In genomic region chr4:141900421-141900820, GRCm38 (mm10) we compare ENCODE assay signal across 14 mouse cellular contexts. TPM values are rescaled to one million over a fixed set of nuclear protein-coding genes. Genes with fewer than 3 reads are reported as not detected.
DNase-seq lines count a peak whose midpoint lies in the region; ATAC-seq and TF ChIP-seq lines count a peak whose summit lies in the region.
"Had no signal": no experiment of that assay in that cellular context is flagged by ENCODE, and none has a peak within 500 bp of the region (broad histone marks: within the 10 kb centered on the region; RNA-seq: fewer than 3 reads in every experiment).

No protein-coding gene starts in this region.

- no peak for DNase-seq in intestine, embryonic 14.5 days (ENCODE audit: low spot score)
- no peak for DNase-seq in forebrain, embryonic 14.5 days (ENCODE audit: low spot score)
- no peak for DNase-seq in limb, embryonic 10.5 days (ENCODE audit: low spot score)
- DNase-seq in right cerebral cortex, postnatal 25 days: no peak
- DNase-seq in left cerebral cortex, postnatal 10 days (ENCODE audit: extremely low spot score in 1 of 2, low spot score in 2 of 2): no peak
- DNase-seq in spleen, adult 12 weeks (ENCODE audit: low spot score): no peak
- DNase-seq: adrenal gland, postnatal 36 days; cerebellum, adult 8-10 months had no signal

- intact Hi-C loops in left cerebral cortex, postnatal 10 days (cut with DNase I): no loop called here

- no peak overlapping the region for H3K4me2 ChIP-seq in intestine, embryonic 14.5 days (ENCODE audit: low read length)
- no peak overlapping the region for H3K4me2 ChIP-seq in intestine, postnatal 0 days (replicated peaks; ENCODE audit: low read depth)
- H3K4me2 ChIP-seq in forebrain, embryonic 14.5 days (ENCODE audit: low read length): no peak overlapping the region
- no peak overlapping the region for H3K4me2 ChIP-seq in neural tube, embryonic 13.5 days
- H3K4me2 ChIP-seq: liver, embryonic 12.5 days had no signal

- no peak overlapping the region for H3K4me3 ChIP-seq in intestine, embryonic 14.5 days (ENCODE audit: low read depth, low read length)
- no peak overlapping the region for H3K4me3 ChIP-seq in intestine, postnatal 0 days (ENCODE audit: low read depth, low read length)
- H3K4me3 ChIP-seq in forebrain, embryonic 14.5 days (ENCODE audit: low read depth, low read length): no peak overlapping the region
- no peak overlapping the region for H3K4me3 ChIP-seq in limb, embryonic 10.5 days
- H3K4me3 ChIP-seq in neural tube, embryonic 13.5 days: no peak overlapping the region
- H3K4me3 ChIP-seq: gastrocnemius, adult 2 months; liver, embryonic 12.5 days had no signal

- no peaks in the 10 kb centered on the region for H3K27me3 ChIP-seq in intestine, embryonic 14.5 days (replicated peaks; ENCODE audit: control insufficient read depth, insufficient read depth, low read length)
- no peaks in the 10 kb centered on the region for H3K27me3 ChIP-seq in intestine, postnatal 0 days (replicated peaks; ENCODE audit: control insufficient read depth, insufficient read depth, low read length)
- H3K27me3 ChIP-seq in forebrain, embryonic 14.5 days (replicated peaks; ENCODE audit: control insufficient read depth, insufficient read depth, low read length): no peaks in the 10 kb centered on the region
- peaks cover 17% of the 10 kb centered on the region; the same call in 1 of the 2 replicates for H3K27me3 ChIP-seq in limb, embryonic 10.5 days (ENCODE audit: low read depth, poor library complexity, severe bottlenecking)
- no peaks in the 10 kb centered on the region for H3K27me3 ChIP-seq in neural tube, embryonic 13.5 days
- H3K27me3 ChIP-seq: Patski had no signal

- peak overlapping the region; percentile 44 for H3K27ac ChIP-seq in intestine, embryonic 14.5 days (ENCODE audit: low read depth)
- no peak overlapping the region for H3K27ac ChIP-seq in intestine, postnatal 0 days (ENCODE audit: low read depth, low read length)
- peak overlapping the region; percentile 87 for H3K27ac ChIP-seq in forebrain, embryonic 14.5 days (ENCODE audit: low read depth, low read length)
- H3K27ac ChIP-seq in limb, embryonic 10.5 days: 0 out of 2 replicates have a peak overlapping the region, but pooled peaks have one; percentile 0
- H3K27ac ChIP-seq in neural tube, embryonic 13.5 days (replicated peaks): peak overlapping the region; percentile 90
- H3K27ac ChIP-seq: liver, embryonic 12.5 days had no signal

- 65% methylated on average over 11 of the region's 11 CpGs for WGBS in intestine, embryonic 14.5 days
- WGBS in intestine, postnatal 0 days: 61% methylated on average over 11 of the region's 11 CpGs
- WGBS in forebrain, embryonic 14.5 days: 33% methylated on average over 11 of the region's 11 CpGs
- WGBS in limb, embryonic 10.5 days: 78% methylated on average over 11 of the region's 11 CpGs
- WGBS in neural tube, embryonic 13.5 days: 56% methylated on average over 11 of the region's 11 CpGs

- no peaks in the 10 kb centered on the region for H3K36me3 ChIP-seq in intestine, embryonic 14.5 days (ENCODE audit: control insufficient read depth, insufficient read depth, low read length)
- no peaks in the 10 kb centered on the region for H3K36me3 ChIP-seq in intestine, postnatal 0 days (ENCODE audit: control insufficient read depth, insufficient read depth)
- no peaks in the 10 kb centered on the region for H3K36me3 ChIP-seq in forebrain, embryonic 14.5 days (ENCODE audit: control insufficient read depth, insufficient read depth, low read length)
- no peaks in the 10 kb centered on the region for H3K36me3 ChIP-seq in limb, embryonic 10.5 days
- H3K36me3 ChIP-seq in neural tube, embryonic 13.5 days: no peaks in the 10 kb centered on the region
- H3K36me3 ChIP-seq: liver, embryonic 12.5 days had no signal

- peaks cover 52% of the 10 kb centered on the region for H3K4me1 ChIP-seq in intestine, embryonic 14.5 days (replicated peaks; ENCODE audit: control insufficient read depth, insufficient read depth, low read length)
- no peaks in the 10 kb centered on the region for H3K4me1 ChIP-seq in intestine, postnatal 0 days (replicated peaks; ENCODE audit: control insufficient read depth, insufficient read depth, low read length)
- H3K4me1 ChIP-seq in forebrain, embryonic 14.5 days (ENCODE audit: control insufficient read depth, insufficient read depth, low read length): peaks cover 57% of the 10 kb centered on the region
- peaks cover 35% of the 10 kb centered on the region for H3K4me1 ChIP-seq in limb, embryonic 10.5 days
- peaks cover 79% of the 10 kb centered on the region for H3K4me1 ChIP-seq in neural tube, embryonic 13.5 days (replicated peaks)

- ATAC-seq in intestine, embryonic 14.5 days (replicated peaks; ENCODE audit: low FRiP score, low TSS enrichment, low read depth): no peak
- ATAC-seq in intestine, postnatal 0 days: no peak
- ATAC-seq in forebrain, embryonic 14.5 days: no peak
- no peak for ATAC-seq in neural tube, embryonic 13.5 days (ENCODE audit: low read depth)
- ATAC-seq: liver, embryonic 12.5 days; Patski had no signal

- TF ChIP-seq CTCF in intestine, postnatal 0 days (IDR thresholded peaks at IDR 0.05; ENCODE audit: low read depth): no peak

- H3K9me3 ChIP-seq in intestine, embryonic 14.5 days (ENCODE audit: control insufficient read depth, low read length): no peaks in the 10 kb centered on the region
- H3K9me3 ChIP-seq in intestine, postnatal 0 days (ENCODE audit: control insufficient read depth): no peaks in the 10 kb centered on the region
- H3K9me3 ChIP-seq in forebrain, embryonic 14.5 days (replicated peaks; ENCODE audit: control insufficient read depth, low read length): no peaks in the 10 kb centered on the region
- H3K9me3 ChIP-seq in limb, embryonic 10.5 days (replicated peaks): no peaks in the 10 kb centered on the region
- no peaks in the 10 kb centered on the region for H3K9me3 ChIP-seq in neural tube, embryonic 13.5 days
- H3K9me3 ChIP-seq: liver, embryonic 12.5 days had no signal

- H3K9ac ChIP-seq in intestine, embryonic 14.5 days (ENCODE audit: low read length): no peak overlapping the region
- no peak overlapping the region for H3K9ac ChIP-seq in intestine, postnatal 0 days (ENCODE audit: low read depth, low read length)
- H3K9ac ChIP-seq in forebrain, embryonic 14.5 days (ENCODE audit: low read length): no peak overlapping the region
- H3K9ac ChIP-seq in neural tube, embryonic 13.5 days: no peak overlapping the region
- H3K9ac ChIP-seq: liver, embryonic 12.5 days had no signal

RNA-seq across cellular contexts. Expression of gene Efhd2, which starts 25.7 kb away (rescaled TPM):
- 59.4 and 75.6 TPM in 2 replicates for polyA plus RNA-seq in intestine, embryonic 14.5 days (2014; fragmentation: Nextera tagmentation; extraction: Ambion mirVana)
- polyA plus RNA-seq in intestine, postnatal 0 days (2015; fragmentation: Nextera tagmentation; extraction: Ambion mirVana): 173 and 181 TPM in 2 replicates
- polyA plus RNA-seq in forebrain, embryonic 14.5 days (2014; fragmentation: Nextera tagmentation; extraction: Ambion mirVana): 44.0 and 49.3 TPM in 2 replicates
- 33.7 and 35.1 TPM in 2 replicates for polyA plus RNA-seq in limb, embryonic 10.5 days (2016; fragmentation: Nextera tagmentation; extraction: Ambion mirVana)
- 65.7 and 67.1 TPM in 2 replicates for polyA plus RNA-seq in neural tube, embryonic 13.5 days (2015; fragmentation: Nextera tagmentation; extraction: Ambion mirVana)
- 10 to 100 TPM; 51.2 to 52.5 TPM for total RNA-seq in left cerebral cortex, postnatal 10 days (2021)

RNA-seq across cellular contexts. Expression of gene Ctrc, which starts 54.3 kb away (rescaled TPM):
- polyA plus RNA-seq in intestine, embryonic 14.5 days (2014; fragmentation: Nextera tagmentation; extraction: Ambion mirVana): not detected in 2 replicates
- not detected in 2 replicates for polyA plus RNA-seq in intestine, postnatal 0 days (2015; fragmentation: Nextera tagmentation; extraction: Ambion mirVana)
- polyA plus RNA-seq in forebrain, embryonic 14.5 days (2014; fragmentation: Nextera tagmentation; extraction: Ambion mirVana): not detected in 2 replicates
- not detected in 2 replicates for polyA plus RNA-seq in limb, embryonic 10.5 days (2016; fragmentation: Nextera tagmentation; extraction: Ambion mirVana)
- polyA plus RNA-seq in neural tube, embryonic 13.5 days (2015; fragmentation: Nextera tagmentation; extraction: Ambion mirVana): not detected in 2 replicates
- not detected for total RNA-seq in left cerebral cortex, postnatal 10 days (2021)
- total RNA-seq: adrenal gland, postnatal 36 days; gastrocnemius, adult 2 months had no signal
- polyA plus RNA-seq: embryonic facial prominence, embryonic 11.5 days; liver, embryonic 12.5 days; Patski had no signal
